Mouse (Mus musculus) cortical plate, adult 2 months (tissue): ENCODE results near the gene Pigm.

Experiments used
- CTCF ChIP-seq: fragments of 200-500 bp; IDR thresholded peaks from 2 replicates; pipeline ENCODE4 v1.5.1; 2011; ENCODE audit warnings: mild to moderate bottlenecking, control low read depth, low read length; ENCODE audit not compliant: insufficient read depth; ENCODE audit errors: extremely low read depth
- POLR2A ChIP-seq: fragments of 200-500 bp; IDR thresholded peaks from 2 replicates; pipeline ENCODE4 v1.6.1; 2011; ENCODE audit warnings: mild to moderate bottlenecking, low read length, control low read depth; ENCODE audit not compliant: insufficient read depth; ENCODE audit errors: extremely low read depth

GRCm38 (mm10) chr1:172342729-172343128 lies 33.6 kb upstream of the Pigm start:
- TF ChIP-seq CTCF (no peak), POLR2A (peak; percentile 17; the same call in 1 of the 2 replicates)
